ENCODE assay signal across 16 mouse cellular contexts in the genomic region with DNA sequence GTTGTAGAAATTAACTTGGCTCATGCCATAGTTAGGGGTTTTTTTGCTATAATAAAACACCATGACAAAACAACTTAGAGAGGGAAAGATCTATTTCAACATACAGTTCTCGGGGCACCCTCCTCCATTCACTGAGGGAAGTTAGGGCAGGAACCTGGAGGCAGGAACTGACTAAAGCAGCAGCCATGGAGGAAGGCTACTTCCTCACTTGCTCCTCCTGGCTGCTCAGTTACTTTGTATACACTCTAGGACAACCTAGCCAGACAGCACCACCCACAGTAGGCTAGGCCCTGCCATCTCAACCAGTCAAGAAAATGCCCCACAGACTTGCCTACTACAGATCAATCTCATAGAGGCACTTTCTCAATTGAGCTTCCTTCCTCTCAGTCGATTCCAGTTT. TPM values are rescaled to one million over a fixed set of nuclear protein-coding genes. Genes with fewer than 3 reads are reported as not detected.
DNase-seq lines count a peak whose midpoint lies in the region; ATAC-seq lines count a peak whose summit lies in the region.
"Had no signal": no experiment of that assay in that cellular context is flagged by ENCODE, and none has a peak within 500 bp of the region (broad histone marks: within the 10 kb centered on the region; RNA-seq: fewer than 3 reads in every experiment).

No protein-coding gene starts in this region.

- peak; percentile 97 for ATAC-seq in granulocyte monocyte progenitor cell, adult 5-6 weeks (replicated peaks; ENCODE audit: poor library complexity, severe bottlenecking)
- ATAC-seq in megakaryocyte progenitor cell, adult 5-6 weeks (replicated peaks; ENCODE audit: poor library complexity) = peak; percentile 82
- ATAC-seq: activated CD4-positive, CD25-positive, alpha-beta regulatory T cell, adult 4 months; forebrain, embryonic 13.5 days; forebrain, postnatal 0 days had no signal

- DNase-seq in lung, postnatal 36 days = peak; percentile 14
- DNase-seq in lung, adult 18-20 months = no peak
- no peak for DNase-seq in gastrocnemius, adult 18-20 months (ENCODE audit: low spot score)
- DNase-seq in frontal cortex, postnatal 36 days (ENCODE audit: low spot score in 2 of 2) = no peak
- DNase-seq: adrenal gland, adult 2 months; adrenal gland, postnatal 25 days; B cell, adult 2 months; cerebellum, adult 2 months; cerebellum, postnatal 10 days; forebrain, postnatal 0 days; gastrocnemius, postnatal 36 days; heart, adult 2 months had no signal

RNA-seq across cellular contexts. Expression of a gene that starts 55.9 kb away (rescaled TPM):
- 143 and 157 TPM in 2 replicates for total RNA-seq in granulocyte monocyte progenitor cell, adult 5-6 weeks (2014; fragmentation: Nextera tagmentation)
- total RNA-seq in granulocyte monocyte progenitor cell, adult 5-6 weeks (2017) = 30.7 and 47.1 TPM in 2 replicates
- 124 and 125 TPM in 2 replicates for total RNA-seq in megakaryocyte progenitor cell, adult 5-6 weeks (2015)
- total RNA-seq in megakaryocyte progenitor cell, adult 5-6 weeks (2017) = 38.4 and 51.4 TPM in 2 replicates
- total RNA-seq in gastrocnemius, adult 18-20 months (2021) = 10 to 100 TPM; 11.5 to 11.8 TPM
